Mouse (Mus musculus): Measurements from ENCODE around the gene Lrrk1.

Lrrk1 gene

GRCm38 (mm10) chr7:66303922-66304660 lies 84.1 kb downstream of the Lrrk1 start:
- DNase-seq (ENCODE audit: low read depth, low spot score) = no peak

- DNase-seq (ENCODE audit: low read depth, low spot score) = no peak
Observed at GRCm38 (mm10) chr7:66301486-66301885, 86.7 kb downstream of the Lrrk1 start.

GRCm38 (mm10) chr7:66300680-66301079 lies 87.5 kb downstream of the Lrrk1 start:
- peak; percentile 79 for DNase-seq (ENCODE audit: low read depth, low spot score)

GRCm38 (mm10) chr7:66297656-66298021 lies 90.5 kb downstream of the Lrrk1 start:
- no peak for DNase-seq (ENCODE audit: low read depth, low spot score)

GRCm38 (mm10) chr7:66296921-66297655 lies 91.1 kb downstream of the Lrrk1 start:
- no peak for DNase-seq (ENCODE audit: low read depth, low spot score)

GRCm38 (mm10) chr7:66292552-66293376 lies 95.4 kb downstream of the Lrrk1 start:
- DNase-seq (ENCODE audit: low read depth, low spot score) = no peak

GRCm38 (mm10) chr7:66292010-66292409 lies 96.1 kb downstream of the Lrrk1 start:
- DNase-seq (ENCODE audit: low read depth, low spot score) = no peak

GRCm38 (mm10) chr7:66282984-66283612 lies 105.1 kb downstream of the Lrrk1 start:
- no peak for DNase-seq (ENCODE audit: low read depth, low spot score)

GRCm38 (mm10) chr7:66282265-66282664 lies 105.9 kb downstream of the Lrrk1 start:
- DNase-seq (ENCODE audit: low read depth, low spot score) = no peak

- no peak for DNase-seq (ENCODE audit: low read depth, low spot score)
Observed at GRCm38 (mm10) chr7:66278001-66278400, 110.1 kb downstream of the Lrrk1 start.

GRCm38 (mm10) chr7:66273494-66273893 lies 114.7 kb downstream of the Lrrk1 start:
- DNase-seq (ENCODE audit: low read depth, low spot score) = no peak

GRCm38 (mm10) chr7:66271226-66271625 lies 116.9 kb downstream of the Lrrk1 start:
- DNase-seq (ENCODE audit: low read depth, low spot score) = no peak

GRCm38 (mm10) chr7:66266942-66267850 lies 121.0 kb downstream of the Lrrk1 start:
- peak; percentile 78 for DNase-seq (ENCODE audit: low read depth, low spot score)

- DNase-seq (ENCODE audit: low read depth, low spot score) = no peak
Observed at GRCm38 (mm10) chr7:66263421-66263820, 124.7 kb downstream of the Lrrk1 start.

GRCm38 (mm10) chr7:66262570-66263156 lies 125.5 kb downstream of the Lrrk1 start:
- DNase-seq (ENCODE audit: low read depth, low spot score) = no peak

GRCm38 (mm10) chr7:66260763-66261390 lies 127.3 kb downstream of the Lrrk1 start:
- no peak for DNase-seq (ENCODE audit: low read depth, low spot score)

- no peak for DNase-seq (ENCODE audit: low read depth, low spot score)
Observed at GRCm38 (mm10) chr7:66260295-66260694, 127.9 kb downstream of the Lrrk1 start.

GRCm38 (mm10) chr7:66259436-66260206 lies 128.5 kb downstream of the Lrrk1 start:
- DNase-seq (ENCODE audit: low read depth, low spot score) = no peak

GRCm38 (mm10) chr7:66258997-66259396 lies 129.2 kb downstream of the Lrrk1 start:
- no peak for DNase-seq (ENCODE audit: low read depth, low spot score)
